Comparison of ENCODE assay signal across 7 mouse cellular contexts in genomic region chr4:57318525-57319212, GRCm38 (mm10). TPM values are rescaled to one million over a fixed set of nuclear protein-coding genes. Genes with fewer than 3 reads are reported as not detected.
DNase-seq lines count a peak whose midpoint lies in the region; ATAC-seq and TF ChIP-seq lines count a peak whose summit lies in the region.

No protein-coding gene starts in this region.

- no peak overlapping the region for H3K9ac ChIP-seq in limb, embryonic 13.5 days
- H3K9ac ChIP-seq in intestine, embryonic 16.5 days (ENCODE audit: low read depth, low read length) = no peak overlapping the region
- H3K9ac ChIP-seq in liver, adult 2 months (ENCODE audit: low read depth, low read length) = peak overlapping the region; percentile 60; the same call in 1 of the 2 replicates
- H3K9ac ChIP-seq in forebrain, embryonic 11.5 days (ENCODE audit: low read length) = no peak overlapping the region

- no peaks in the 10 kb centered on the region for H3K79me2 ChIP-seq in liver, adult 2 months (ENCODE audit: control insufficient read depth, insufficient read depth, low read length)

- no peak for DNase-seq in limb, embryonic 10.5 days (ENCODE audit: low spot score)
- peak; percentile 94 for DNase-seq in liver, adult 2 months (ENCODE audit: extremely low read depth, low read depth, low spot score)
- no peak for DNase-seq in natural killer cell, adult 2 months (ENCODE audit: low spot score in 2 of 2)
- DNase-seq in forebrain, embryonic 11.5 days (ENCODE audit: low spot score) = no peak

- WGBS in limb, embryonic 13.5 days = 43% methylated on average over 10 of the region's 10 CpGs
- WGBS in limb, embryonic 10.5 days = 69% methylated on average over 10 of the region's 10 CpGs
- WGBS in intestine, embryonic 16.5 days = 13% methylated on average over 10 of the region's 10 CpGs
- WGBS in liver, adult 2 months = 4% methylated on average over 10 of the region's 10 CpGs
- 61% methylated on average over 10 of the region's 10 CpGs for WGBS in forebrain, embryonic 11.5 days

- H3K4me1 ChIP-seq in limb, embryonic 13.5 days = peaks cover 12% of the 10 kb centered on the region
- H3K4me1 ChIP-seq in limb, embryonic 10.5 days = no peaks in the 10 kb centered on the region
- peaks cover 13% of the 10 kb centered on the region for H3K4me1 ChIP-seq in intestine, embryonic 16.5 days (ENCODE audit: control insufficient read depth, insufficient read depth, low read length)
- H3K4me1 ChIP-seq in liver, adult 2 months (ENCODE audit: control insufficient read depth, insufficient read depth, low read length) = peaks cover 8% of the 10 kb centered on the region
- no peaks in the 10 kb centered on the region for H3K4me1 ChIP-seq in forebrain, embryonic 11.5 days (replicated peaks; ENCODE audit: control insufficient read depth, insufficient read depth, low read length)

- no peak for TF ChIP-seq POLR2A in liver, adult 2 months (IDR thresholded peaks at IDR 0.05; ENCODE audit: extremely low read depth, insufficient read depth, low read length)

- no peak overlapping the region for H3K4me3 ChIP-seq in limb, embryonic 13.5 days
- no peak overlapping the region for H3K4me3 ChIP-seq in limb, embryonic 10.5 days
- H3K4me3 ChIP-seq in intestine, embryonic 16.5 days (ENCODE audit: low read length) = no peak overlapping the region
- peak overlapping the region; percentile 20; the same call in 1 of the 2 replicates for H3K4me3 ChIP-seq in liver, adult 2 months (ENCODE audit: insufficient read depth, low read depth, low read length)
- H3K4me3 ChIP-seq in forebrain, embryonic 11.5 days (ENCODE audit: low read depth, low read length) = no peak overlapping the region

- H3K9me3 ChIP-seq in limb, embryonic 13.5 days = no peaks in the 10 kb centered on the region
- no peaks in the 10 kb centered on the region for H3K9me3 ChIP-seq in limb, embryonic 10.5 days (replicated peaks)
- no peaks in the 10 kb centered on the region for H3K9me3 ChIP-seq in intestine, embryonic 16.5 days (ENCODE audit: control insufficient read depth, low read length)
- H3K9me3 ChIP-seq in forebrain, embryonic 11.5 days (ENCODE audit: control insufficient read depth, low read length) = no peaks in the 10 kb centered on the region

- TF ChIP-seq CTCF in liver, adult 2 months (IDR thresholded peaks at IDR 0.05; ENCODE audit: low read depth, low read length) = 0 out of 2 replicates have a peak, but pooled peaks have one; percentile 15

- no peaks in the 10 kb centered on the region for H3K36me3 ChIP-seq in limb, embryonic 13.5 days
- H3K36me3 ChIP-seq in limb, embryonic 10.5 days = no peaks in the 10 kb centered on the region
- H3K36me3 ChIP-seq in intestine, embryonic 16.5 days (ENCODE audit: control insufficient read depth, insufficient read depth, low read length) = no peaks in the 10 kb centered on the region
- no peaks in the 10 kb centered on the region for H3K36me3 ChIP-seq in liver, adult 2 months (ENCODE audit: control insufficient read depth, insufficient read depth, low read length)
- H3K36me3 ChIP-seq in forebrain, embryonic 11.5 days (ENCODE audit: control insufficient read depth, insufficient read depth, low read length) = no peaks in the 10 kb centered on the region

- no peak overlapping the region for H3K4me2 ChIP-seq in limb, embryonic 13.5 days (replicated peaks)
- peak overlapping the region; percentile 3; the same call in 1 of the 2 replicates for H3K4me2 ChIP-seq in intestine, embryonic 16.5 days (ENCODE audit: low read depth, low read length)
- H3K4me2 ChIP-seq in forebrain, embryonic 11.5 days (ENCODE audit: low read depth, low read length, severe bottlenecking) = no peak overlapping the region

- no peaks in the 10 kb centered on the region; the same call in 1 of the 2 replicates for H3K27me3 ChIP-seq in limb, embryonic 13.5 days
- peaks cover 4% of the 10 kb centered on the region; the same call in 1 of the 2 replicates for H3K27me3 ChIP-seq in limb, embryonic 10.5 days (ENCODE audit: low read depth, poor library complexity, severe bottlenecking)
- H3K27me3 ChIP-seq in intestine, embryonic 16.5 days (replicated peaks; ENCODE audit: control insufficient read depth, insufficient read depth, low read length) = no peaks in the 10 kb centered on the region
- no peaks in the 10 kb centered on the region for H3K27me3 ChIP-seq in liver, adult 2 months (ENCODE audit: control insufficient read depth, insufficient read depth, low read length)
- H3K27me3 ChIP-seq in forebrain, embryonic 11.5 days (ENCODE audit: control insufficient read depth, insufficient read depth, low read length) = no peaks in the 10 kb centered on the region

- H3K27ac ChIP-seq in limb, embryonic 13.5 days = peak overlapping the region; percentile 10; the same call in 1 of the 2 replicates
- no peak overlapping the region for H3K27ac ChIP-seq in limb, embryonic 10.5 days
- peak overlapping the region; percentile 52 for H3K27ac ChIP-seq in intestine, embryonic 16.5 days (ENCODE audit: low read length)
- H3K27ac ChIP-seq in liver, adult 2 months (replicated peaks; ENCODE audit: insufficient read depth, low read depth, low read length) = peak overlapping the region; percentile 98
- no peak overlapping the region for H3K27ac ChIP-seq in forebrain, embryonic 11.5 days (ENCODE audit: low read depth, low read length)

- no peak for ATAC-seq in limb, embryonic 13.5 days (ENCODE audit: low FRiP score, low read depth)
- ATAC-seq in common myeloid progenitor, adult 5-6 weeks (replicated peaks; ENCODE audit: low read depth, poor library complexity, severe bottlenecking) = peak; percentile 37; the same call in 1 of the 2 replicates
- peak; percentile 48; the same call in 1 of the 2 replicates for ATAC-seq in intestine, embryonic 16.5 days
- ATAC-seq in forebrain, embryonic 11.5 days (replicated peaks; ENCODE audit: low FRiP score) = no peak

RNA-seq across cellular contexts. Expression of gene Ptpn3, which starts 17.0 kb away (rescaled TPM):
- polyA plus RNA-seq in limb, embryonic 13.5 days (2015; fragmentation: Nextera tagmentation; extraction: Ambion mirVana) = 3.4 and 3.5 TPM in 2 replicates
- polyA plus RNA-seq in limb, embryonic 10.5 days (2016; fragmentation: Nextera tagmentation; extraction: Ambion mirVana) = 1.0 and 1.4 TPM in 2 replicates
- 3.2 and 10.5 TPM in 2 replicates for total RNA-seq in common myeloid progenitor, adult 5-6 weeks (2017)
- 8.5 and 10.1 TPM in 2 replicates for polyA plus RNA-seq in intestine, embryonic 16.5 days (2015; fragmentation: Nextera tagmentation; extraction: Ambion mirVana)
- total RNA-seq in liver, adult 2 months (2014; rRNA removed) = 18.4 and 27.8 TPM in 2 replicates
- polyA plus RNA-seq in liver, adult 2 months (2012; rRNA removed) = 11.8 and 12.7 TPM in 2 replicates
- 0.81 TPM in 2 replicates for polyA plus RNA-seq in forebrain, embryonic 11.5 days (2014; fragmentation: Nextera tagmentation; extraction: Ambion mirVana)

Comparison
In these comparisons a context has a peak if more than half of its experiments do, and no peak if none do; other contexts are left out.
1. H3K27ac ChIP-seq: peak in limb, embryonic 13.5 days (single experiment), intestine, embryonic 16.5 days (single experiment) and liver, adult 2 months (single experiment); none in limb, embryonic 10.5 days (single experiment) and forebrain, embryonic 11.5 days (single experiment).
2. ATAC-seq: peak in common myeloid progenitor, adult 5-6 weeks (single experiment) and intestine, embryonic 16.5 days (single experiment); none in limb, embryonic 13.5 days (single experiment) and forebrain, embryonic 11.5 days (single experiment).